13 mouse cellular contexts compared by ENCODE assay signal in genomic region chrX:73758611-73759290, GRCm38 (mm10). TPM values are rescaled to one million over a fixed set of nuclear protein-coding genes. Genes with fewer than 3 reads are reported as not detected.
A peak's percentile ranks its signal among the peaks of the same experiment; 100 is the strongest.
DNase-seq lines count a peak whose midpoint lies in the region; ATAC-seq and TF ChIP-seq lines count a peak whose summit lies in the region.
"Had no signal": no experiment of that assay in that cellular context is flagged by ENCODE, and none has a peak within 500 bp of the region (broad histone marks: within the 10 kb centered on the region; RNA-seq: fewer than 3 reads in every experiment).

No protein-coding gene starts in this region.

- no peak overlapping the region for H3K4me3 ChIP-seq in layer of hippocampus, adult 2 months
- H3K4me3 ChIP-seq: forebrain, embryonic 13.5 days; hindbrain, embryonic 15.5 days had no signal

- peak overlapping the region; percentile 58; the same call in 1 of the 2 replicates for H3K27ac ChIP-seq in layer of hippocampus, adult 2 months
- H3K27ac ChIP-seq: forebrain, embryonic 13.5 days; hindbrain, embryonic 15.5 days had no signal

- no peak for TF ChIP-seq CTCF in layer of hippocampus, adult 2 months (conservative IDR thresholded peaks at IDR 0.05)

- DNase-seq in adrenal gland, postnatal 14 days: peak; percentile 30
- no peak for DNase-seq in adrenal gland, postnatal 4 days (ENCODE audit: low spot score in 2 of 2)
- DNase-seq in layer of hippocampus, adult 2 months (ENCODE audit: low spot score in 2 of 2): peak in 1 of 2 experiments; percentile 9
- DNase-seq in layer of hippocampus, postnatal 14 days (ENCODE audit: low spot score in 2 of 2): no peak
- peak; percentile 61 to 68 for DNase-seq in cerebellum, postnatal 36 days
- no peak for DNase-seq in thymus, postnatal 10 days (ENCODE audit: low spot score in 2 of 2)
- no peak for DNase-seq in ovary, postnatal 36 days (ENCODE audit: low spot score)
- DNase-seq: gastrocnemius, postnatal 14 days; lung, adult 18-20 months; thymus, adult 2 months had no signal

- ATAC-seq in cerebellum, adult (ENCODE audit: insufficient number of reproducible peaks, low FRiP score, low TSS enrichment): peak; percentile 52; the same call in 1 of the 2 replicates
- ATAC-seq: forebrain, embryonic 13.5 days had no signal

RNA-seq across cellular contexts. Expression of gene Plxnb3, which starts 1.9 kb away (rescaled TPM):
- total RNA-seq in adrenal gland, postnatal 14 days (2021): 0.96 and 1.3 TPM in 2 replicates
- total RNA-seq in adrenal gland, postnatal 4 days (2021): 1 to 10 TPM; 2.2 to 2.6 TPM
- total RNA-seq in layer of hippocampus, adult 2 months (2021): 10 to 100 TPM; 11.2 to 12.1 TPM
- 10 to 100 TPM; 21.9 to 23.5 TPM for total RNA-seq in layer of hippocampus, postnatal 14 days (2021)

RNA-seq across cellular contexts. Expression of gene Srpk3, which starts 15.5 kb away (rescaled TPM):
- total RNA-seq in adrenal gland, postnatal 14 days (2021): 0.82 and 2.6 TPM in 2 replicates
- total RNA-seq in adrenal gland, postnatal 4 days (2021): 1 to 10 TPM; 2.7 to 4.6 TPM
- total RNA-seq in layer of hippocampus, adult 2 months (2021): 1 to 10 TPM; 3.9 to 4.3 TPM
- total RNA-seq in layer of hippocampus, postnatal 14 days (2021): 1 to 10 TPM; 7.0 to 7.8 TPM

RNA-seq across cellular contexts. Expression of gene Idh3g, which starts 27.9 kb away (rescaled TPM):
- total RNA-seq in adrenal gland, postnatal 14 days (2021): 739 and 769 TPM in 2 replicates
- 100 to 1,000 TPM; 296 to 313 TPM for total RNA-seq in adrenal gland, postnatal 4 days (2021)
- 100 to 1,000 TPM; 207 to 209 TPM for total RNA-seq in layer of hippocampus, adult 2 months (2021)
- 100 to 1,000 TPM; 166 TPM for total RNA-seq in layer of hippocampus, postnatal 14 days (2021)

RNA-seq across cellular contexts. Expression of gene Ssr4, which starts 28.1 kb away (rescaled TPM):
- 148 and 176 TPM in 2 replicates for total RNA-seq in adrenal gland, postnatal 14 days (2021)
- 100 to 1,000 TPM; 182 to 189 TPM for total RNA-seq in adrenal gland, postnatal 4 days (2021)
- 10 to 100 TPM; 89.1 to 94.1 TPM for total RNA-seq in layer of hippocampus, adult 2 months (2021)
- 100 to 1,000 TPM; 100 to 103 TPM for total RNA-seq in layer of hippocampus, postnatal 14 days (2021)

RNA-seq across cellular contexts. Expression of gene Abcd1, which starts 42.4 kb away (rescaled TPM):
- total RNA-seq in adrenal gland, postnatal 14 days (2021): 28.3 and 30.6 TPM in 2 replicates
- 10 to 100 TPM; 28.9 to 29.6 TPM for total RNA-seq in adrenal gland, postnatal 4 days (2021)
- total RNA-seq in layer of hippocampus, adult 2 months (2021): 10 to 100 TPM; 11.2 to 11.8 TPM
- total RNA-seq in layer of hippocampus, postnatal 14 days (2021): 10 to 100 TPM; 15.7 to 16.1 TPM

Comparison
In these comparisons a context has a peak if more than half of its experiments do, and no peak if none do; other contexts are left out.
1. DNase-seq: peak in adrenal gland, postnatal 14 days (single experiment) and cerebellum, postnatal 36 days (2 of 2); none in adrenal gland, postnatal 4 days (0 of 2), layer of hippocampus, postnatal 14 days (0 of 2), thymus, postnatal 10 days (0 of 2) and ovary, postnatal 36 days (single experiment).